Mouse (Mus musculus) Patski (cell line): ENCODE measurements around the gene Astn2. TPM values are rescaled to one million over a fixed set of nuclear protein-coding genes. Genes with fewer than 3 reads are reported as not detected.

Experiments used
- ATAC-seq: fragments of 100-300 bp; one replicate; pipeline ENCODE4 v1.8.0; 2021
- CTCF ChIA-PET: fragments of 350-600 bp; sonication (Branson Sonifier 250); formaldehyde crosslinking; loops from one replicate; lab custom pipeline; 2022; ENCODE audit warnings: inconsistent platforms; lab: Charles Lee
- POLR2A ChIA-PET: fragments of 350-600 bp; sonication (Branson Sonifier 250); formaldehyde crosslinking; loops from one replicate; lab custom pipeline; 2022; ENCODE audit warnings: antibody characterized with exemption, inconsistent platforms; lab: Charles Lee
- DNase-seq: peaks from one replicate; pipeline ENCODE4 v3.0.0-alpha.2; 2011; ENCODE audit warnings: low read depth, low spot score
- H3K27me3 ChIP-seq: fragments of 371-371 bp; one replicate; pipeline ENCODE4 v1.5.1; 2021
- CTCF ChIP-seq: fragments of 100-300 bp; IDR thresholded peaks from one replicate; pipeline ENCODE4 v1.5.1; 2021
- in situ Hi-C: fragments of 300-500 bp; cut with MboI; formaldehyde crosslinking; loops from 3 replicates; pipeline ENCODE4 v1.11.1; 2018; ENCODE audit warnings: low pct_unique_long_range_greater_than_20kb, mixed read lengths
- polyA plus RNA-seq: library from polyadenylated mRNA; unstranded; gene quantifications from one replicate; pipeline ENCODE4 v1.2.3, GENCODE M21; 2021

The Astn2 gene
- polyA plus RNA-seq, 1 experiment from 2014 or later, result 0.19 TPM

GRCm38 (mm10) chr4:66097629-66098028 lies 306.8 kb downstream of the Astn2 start:
- ATAC-seq (no peak), DNase-seq (no peak)
- ChIA-PET CTCF (interaction anchor here (1.4 kb wide), 1 partner anchor 413 kb away, joined by 3 read pairs; no protein-coding TSS in a partner anchor), POLR2A (interaction anchor here (0.5 kb wide), 1 partner anchor 92 kb away, joined by 3 read pairs; no protein-coding TSS in a partner anchor)
- TF ChIP-seq CTCF, result no peak
- in situ Hi-C loops, result no loop called here
- no peaks in the 10 kb centered on the region for H3K27me3 ChIP-seq

- ChIA-PET CTCF (no interaction called here), POLR2A (no interaction called here)
- no peak for TF ChIP-seq CTCF
- ATAC-seq (no peak), DNase-seq (no peak)
- in situ Hi-C loops, result no loop called here
- H3K27me3 ChIP-seq, result no peaks in the 10 kb centered on the region
Measured at GRCm38 (mm10) chr4:66096104-66096503, 308.3 kb downstream of the Astn2 start.

DNA sequence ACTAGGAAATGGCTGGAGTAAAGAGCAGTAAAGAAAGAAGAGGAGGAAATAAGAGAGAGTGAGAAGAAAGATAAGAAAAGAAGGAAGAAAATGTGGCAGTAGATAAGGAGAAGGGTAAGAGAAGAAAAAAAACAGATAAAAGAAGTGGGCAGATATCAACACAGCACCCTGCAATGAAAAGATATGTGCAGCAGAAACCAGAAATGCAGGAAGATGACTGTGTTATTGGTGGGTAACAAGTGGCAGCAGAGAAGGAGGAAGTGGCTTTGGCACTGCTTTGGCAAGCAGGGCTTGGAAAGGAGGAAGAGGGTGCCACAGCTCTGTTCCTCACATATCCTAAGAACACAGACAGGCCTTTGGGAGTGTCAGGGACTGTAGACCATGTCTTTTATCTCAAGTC lies 347.2 kb downstream of the Astn2 start:
- no peak for TF ChIP-seq CTCF
- DNase-seq (no peak), ATAC-seq (no peak)
- ChIA-PET CTCF (interaction anchor here (0.7 kb wide), 1 partner anchor 298 kb away, joined by 3 read pairs; no protein-coding TSS in a partner anchor), POLR2A (no interaction called here)
- in situ Hi-C loops, result no loop called here
- H3K27me3 ChIP-seq, result no peaks in the 10 kb centered on the region

- ATAC-seq, result no peak
- no peak for DNase-seq
- ChIA-PET POLR2A (no interaction called here), CTCF (no interaction called here)
- TF ChIP-seq CTCF, result no peak
- no peaks in the 10 kb centered on the region for H3K27me3 ChIP-seq
- in situ Hi-C loops, result no loop called here
Measured at GRCm38 (mm10) chr4:66055690-66056089, 348.7 kb downstream of the Astn2 start.

DNA sequence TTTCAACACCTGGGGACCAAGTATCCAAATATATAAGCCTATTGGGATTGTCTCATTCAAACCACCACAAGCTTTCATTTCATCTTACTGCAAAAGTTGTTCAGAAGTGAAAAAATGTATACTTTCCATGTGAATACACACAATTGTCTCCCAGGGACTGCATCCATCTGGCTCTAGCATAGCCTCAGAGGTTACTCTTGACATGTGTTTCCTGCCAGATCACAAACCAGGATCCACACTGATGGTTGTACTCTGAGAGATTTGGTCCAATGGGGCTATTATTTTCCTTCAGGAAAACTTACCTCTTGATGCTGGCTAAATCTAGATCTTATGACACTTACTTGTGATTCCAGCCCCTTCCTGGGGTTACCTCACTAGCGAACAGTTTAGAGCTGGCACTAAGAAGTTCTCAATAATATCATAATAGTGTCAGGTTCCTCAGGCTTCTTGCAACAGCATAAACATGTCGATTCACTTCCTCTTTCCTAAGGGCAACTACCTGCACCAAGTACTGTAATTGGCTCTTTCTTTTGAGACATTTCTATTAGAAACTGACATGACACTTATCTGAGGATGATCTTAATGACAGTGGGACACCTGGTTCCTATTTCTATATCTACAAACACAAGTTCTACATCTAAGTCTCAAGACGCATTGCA lies 361.3 kb downstream of the Astn2 start:
- no peak for DNase-seq
- POLR2A ChIA-PET, result no interaction called here
- in situ Hi-C loops, result no loop called here
- ATAC-seq, result no peak
- H3K27me3 ChIP-seq, result no peaks in the 10 kb centered on the region
- CTCF ChIA-PET, result no interaction called here
- TF ChIP-seq CTCF, result no peak

GRCm38 (mm10) chr4:66033826-66034225 lies 370.6 kb downstream of the Astn2 start:
- DNase-seq, result no peak
- peak; percentile 36 for TF ChIP-seq CTCF

GRCm38 (mm10) chr4:66031320-66031870 lies 373.0 kb downstream of the Astn2 start:
- ChIA-PET CTCF (no interaction called here), POLR2A (no interaction called here)
- no peaks in the 10 kb centered on the region for H3K27me3 ChIP-seq
- DNase-seq (no peak), ATAC-seq (no peak)
- in situ Hi-C loops, result no loop called here
- no peak for TF ChIP-seq CTCF

More at GRCm38 (mm10) chr4:66033826-66034225, 370.6 kb downstream of the Astn2 start:
- no peaks in the 10 kb centered on the region for H3K27me3 ChIP-seq
- in situ Hi-C loops, result no loop called here
- ChIA-PET CTCF (no interaction called here), POLR2A (no interaction called here)
- no peak for ATAC-seq

DNA sequence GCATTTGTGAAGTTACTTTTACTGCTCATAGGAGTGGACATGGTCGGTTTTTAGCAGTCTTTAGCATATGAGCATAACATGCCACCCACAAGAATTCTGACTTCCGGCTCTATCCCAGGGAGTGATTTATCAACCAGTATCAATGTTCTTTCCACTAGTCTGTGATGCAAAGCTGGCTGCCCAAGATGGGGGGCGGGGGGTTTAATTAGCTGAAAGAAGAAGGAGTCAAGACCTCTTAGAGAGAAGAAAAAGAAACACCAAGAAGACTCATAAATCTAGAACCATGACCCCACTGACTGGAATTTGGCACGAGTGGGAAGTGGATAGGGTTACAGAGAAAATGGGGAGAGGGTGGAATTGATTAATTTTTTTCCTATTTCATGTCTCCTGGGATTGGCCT lies 374.5 kb downstream of the Astn2 start:
- ChIA-PET CTCF (no interaction called here), POLR2A (no interaction called here)
- in situ Hi-C loops, result no loop called here
- H3K27me3 ChIP-seq, result no peaks in the 10 kb centered on the region
- no peak for DNase-seq
- no peak for ATAC-seq
- TF ChIP-seq CTCF, result no peak

GRCm38 (mm10) chr4:66027866-66028265 lies 376.5 kb downstream of the Astn2 start:
- no peaks in the 10 kb centered on the region for H3K27me3 ChIP-seq
- DNase-seq (no peak), ATAC-seq (no peak)
- no peak for TF ChIP-seq CTCF
- POLR2A ChIA-PET, result no interaction called here
- in situ Hi-C loops, result no loop called here
- CTCF ChIA-PET, result no interaction called here

DNA sequence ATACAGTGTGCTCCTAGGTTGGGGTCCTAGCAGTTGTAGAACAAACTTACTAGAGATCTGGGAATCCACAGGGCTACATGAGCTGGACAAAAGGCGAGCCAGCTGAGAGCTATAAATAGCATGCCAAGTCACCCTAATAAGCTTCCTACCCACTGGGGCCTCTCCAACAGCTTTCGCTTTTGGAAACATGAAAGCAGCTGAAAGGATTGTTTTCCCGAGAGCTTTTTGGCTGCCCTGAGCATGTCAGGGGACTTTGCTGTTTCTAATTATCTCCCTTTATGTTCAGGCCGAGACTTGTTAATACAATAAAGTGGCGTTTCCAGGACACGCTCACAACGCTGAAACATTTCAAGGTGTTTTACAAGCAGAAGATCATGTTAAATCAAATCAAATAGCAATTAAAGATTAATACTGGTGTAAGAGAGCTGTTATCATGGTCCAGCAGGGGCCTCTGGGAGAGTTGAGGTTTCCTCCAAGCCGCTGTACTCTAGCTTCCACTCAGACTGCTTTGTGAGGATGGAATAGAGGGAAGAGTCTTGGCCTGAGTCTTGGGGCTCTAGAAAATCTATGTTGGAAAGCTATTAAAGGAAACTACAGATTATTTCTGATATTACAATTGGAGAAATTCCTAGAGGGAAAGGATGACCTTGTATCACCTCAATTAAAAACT lies 378.9 kb downstream of the Astn2 start:
- ChIA-PET POLR2A (no interaction called here), CTCF (no interaction called here)
- H3K27me3 ChIP-seq, result no peaks in the 10 kb centered on the region
- in situ Hi-C loops, result no loop called here
- no peak for TF ChIP-seq CTCF
- ATAC-seq, result no peak
- DNase-seq, result peak; percentile 3

- no peak for DNase-seq
Measured at GRCm38 (mm10) chr4:66002936-66003335, 401.5 kb downstream of the Astn2 start.

More at GRCm38 (mm10) chr4:66002936-66003335, 401.5 kb downstream of the Astn2 start:
- ChIA-PET POLR2A (no interaction called here), CTCF (no interaction called here)
- TF ChIP-seq CTCF, result no peak
- in situ Hi-C loops, result no loop called here
- ATAC-seq, result no peak
- no peaks in the 10 kb centered on the region for H3K27me3 ChIP-seq
